Mouse (Mus musculus) olfactory bulb, adult 2 months (tissue): ENCODE results near the gene Gfpt1.

Source experiments
- CTCF ChIP-seq: fragments of 200-500 bp; IDR thresholded peaks from 2 replicates; pipeline ENCODE4 v1.5.1; 2012; ENCODE audit warnings: low read depth, mild to moderate bottlenecking, low read length, moderate library complexity; ENCODE audit not compliant: insufficient read depth
- POLR2A ChIP-seq: fragments of 200-500 bp; IDR thresholded peaks from 2 replicates; pipeline ENCODE4 v1.6.1; 2012; ENCODE audit warnings: mild to moderate bottlenecking, low read depth, low read length, moderate library complexity; ENCODE audit not compliant: insufficient read depth

DNA sequence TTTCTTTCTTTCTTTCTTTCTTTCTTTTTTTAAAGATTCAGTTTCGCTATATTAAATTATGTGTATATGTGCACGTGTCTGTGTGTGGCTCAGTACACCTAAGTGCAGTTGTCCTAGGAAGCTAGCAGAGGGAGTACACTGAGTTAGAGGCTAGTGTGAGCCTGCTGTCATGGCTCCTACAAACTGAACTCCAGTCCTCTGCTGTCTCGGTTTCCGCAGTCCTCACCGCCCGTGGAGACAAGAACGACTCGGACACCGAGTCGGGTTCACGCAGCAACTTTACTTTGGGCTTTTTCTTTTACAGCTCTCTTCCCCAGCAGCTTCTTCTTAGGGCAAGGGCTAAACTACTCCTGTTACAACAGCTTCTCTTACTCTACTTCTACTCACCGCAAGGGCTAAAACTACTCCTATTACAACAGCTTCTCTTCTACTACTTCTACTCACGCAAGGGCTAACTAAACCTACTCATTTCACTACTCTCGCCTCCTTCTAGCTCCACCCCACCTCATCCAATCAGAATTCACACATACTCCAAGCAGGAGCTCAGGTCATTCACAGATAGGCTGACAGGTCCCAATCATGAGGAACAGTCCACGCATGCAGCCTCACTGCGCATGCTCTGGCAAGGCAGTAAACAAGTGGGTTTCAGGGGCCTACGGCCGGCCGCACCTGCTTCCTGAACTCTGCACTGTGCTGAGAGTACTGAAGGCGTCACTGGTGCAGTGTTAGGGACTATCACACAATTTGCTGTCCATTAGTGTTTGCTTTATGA, 76.6 kb downstream of the Gfpt1 start:
- TF ChIP-seq POLR2A (no peak), CTCF (no peak)
